Mouse (Mus musculus) myocyte (in vitro differentiated cells): ENCODE measurements around the gene Gucy2c. TPM values are rescaled to one million over a fixed set of nuclear protein-coding genes. Genes with fewer than 3 reads are reported as not detected.

ENCODE experiments used
- H3K27me3 ChIP-seq: one replicate; pipeline ENCODE4 v1.6.1; 2011; ENCODE audit not compliant: control insufficient read depth, insufficient read depth, insufficient read length
- H3K36me3 ChIP-seq: one replicate; pipeline ENCODE4 v1.6.1; 2011; ENCODE audit not compliant: control insufficient read depth, insufficient read depth
- H3K4me2 ChIP-seq: one replicate; pipeline ENCODE4 v1.6.1; 2011; ENCODE audit warnings: low read depth, control low read depth
- H3K4me3 ChIP-seq: one replicate; pipeline ENCODE4 v1.5.1; 2011; ENCODE audit warnings: mild to moderate bottlenecking, control low read depth, moderate library complexity
- H3K79me2 ChIP-seq: one replicate; pipeline ENCODE4 v1.6.1; 2011; ENCODE audit not compliant: control insufficient read depth, insufficient read depth
- H3ac ChIP-seq: one replicate; pipeline ENCODE4 v1.6.1; 2011; ENCODE audit not compliant: control insufficient read depth, insufficient read length
- CEBPB ChIP-seq: IDR thresholded peaks from 2 replicates; pipeline ENCODE4 v1.6.1; 2011; ENCODE audit warnings: mild to moderate bottlenecking, moderate library complexity; ENCODE audit not compliant: poor library complexity, insufficient read depth, severe bottlenecking
- E2F4 ChIP-seq: IDR thresholded peaks from one replicate; pipeline ENCODE4 v1.6.1; 2011; ENCODE audit warnings: mild to moderate bottlenecking, control low read depth, moderate library complexity; ENCODE audit not compliant: insufficient read depth
- MAX ChIP-seq: IDR thresholded peaks from one replicate; pipeline ENCODE4 v1.6.1; 2011; ENCODE audit warnings: low read depth, mild to moderate bottlenecking, control low read depth
- MYOD1 ChIP-seq, 3 experiments: IDR thresholded peaks; one replicate each; pipeline ENCODE4 v1.6.1; 2011; ENCODE audit warnings: control low read depth in 2 of 3, low read depth in 2 of 3, mild to moderate bottlenecking in 2 of 3, moderate library complexity in 1 of 3; ENCODE audit not compliant: insufficient read length in 2 of 3, control insufficient read depth in 1 of 3
- MYOG ChIP-seq, 3 experiments: IDR thresholded peaks; one replicate each; pipeline ENCODE4 v1.6.1; 2011; ENCODE audit warnings: control low read depth in 2 of 3, low read depth in 2 of 3, mild to moderate bottlenecking in 2 of 3; ENCODE audit not compliant: insufficient read length in 2 of 3, control insufficient read depth in 1 of 3, insufficient read depth in 1 of 3
- POLR2A ChIP-seq: IDR thresholded peaks from one replicate; pipeline ENCODE4 v1.6.1; 2011; ENCODE audit warnings: low read depth, mild to moderate bottlenecking, control low read depth, moderate library complexity; ENCODE audit not compliant: insufficient read length
- POLR2AphosphoS2 ChIP-seq: IDR thresholded peaks from one replicate; pipeline ENCODE4 v1.6.1; 2011; ENCODE audit warnings: low read depth, control low read depth; ENCODE audit not compliant: insufficient read length
- REST ChIP-seq: IDR thresholded peaks from one replicate; pipeline ENCODE4 v1.6.1; 2011; ENCODE audit warnings: mild to moderate bottlenecking, control low read depth, moderate library complexity; ENCODE audit not compliant: insufficient read depth, insufficient read length
- SRF ChIP-seq: IDR thresholded peaks from one replicate; pipeline ENCODE4 v1.6.1; 2011; ENCODE audit warnings: low read depth; ENCODE audit not compliant: control insufficient read depth, insufficient read length
- TCF12 ChIP-seq: IDR thresholded peaks from one replicate; pipeline ENCODE4 v1.6.1; 2011; ENCODE audit warnings: mild to moderate bottlenecking, control low read depth; ENCODE audit not compliant: poor library complexity, insufficient read depth, severe bottlenecking
- TCF3 ChIP-seq: IDR thresholded peaks from one replicate; pipeline ENCODE4 v1.6.1; 2011; ENCODE audit warnings: low read depth, control low read depth; ENCODE audit not compliant: insufficient read length
- USF1 ChIP-seq: IDR thresholded peaks from one replicate; pipeline ENCODE4 v1.6.1; 2011; ENCODE audit warnings: low read depth, mild to moderate bottlenecking, control low read depth, moderate library complexity
- polyA plus RNA-seq: library from polyadenylated mRNA; unstranded; fragments of >200 nt; fragmentation: generic; extraction: Trizol; gene quantifications from one replicate; pipeline ENCODE4 v1.2.1, GENCODE M21; 2012; ENCODE audit warnings: missing spikeins

Gucy2c gene
- polyA plus RNA-seq, 1 experiment = 0.01 TPM

GRCm38 (mm10) chr6:136690527-136690926, 91.0 kb downstream of the Gucy2c start:
- Histone ChIP-seq H3ac (no peak overlapping the region), H3K27me3 (no peaks in the 10 kb centered on the region), H3K79me2 (no peaks in the 10 kb centered on the region), H3K4me2 (no peak overlapping the region), H3K36me3 (no peaks in the 10 kb centered on the region), H3K4me3 (no peak overlapping the region)
- no peak for TF ChIP-seq TCF3
- TF ChIP-seq MAX = no peak
- TF ChIP-seq POLR2A = no peak
- no peak for TF ChIP-seq USF1
- no peak for TF ChIP-seq MYOD1 (IDR thresholded peaks at IDR 0.05; ENCODE audit: control insufficient read depth in 1 of 3, insufficient read length in 2 of 3, low read depth in 2 of 3)
- TF ChIP-seq POLR2AphosphoS2 = no peak
- TF ChIP-seq MYOG (IDR thresholded peaks at IDR 0.05; ENCODE audit: control insufficient read depth in 1 of 3, insufficient read depth in 1 of 3, insufficient read length in 2 of 3, low read depth in 2 of 3) = no peak
- TF ChIP-seq SRF = no peak

- no peaks in the 10 kb centered on the region for H3K36me3 ChIP-seq
- H3K79me2 ChIP-seq = no peaks in the 10 kb centered on the region
- no peak overlapping the region for H3K4me3 ChIP-seq
- no peak overlapping the region for H3ac ChIP-seq
- no peaks in the 10 kb centered on the region for H3K27me3 ChIP-seq
- H3K4me2 ChIP-seq = no peak overlapping the region
- TF ChIP-seq SRF = no peak
- TF ChIP-seq MYOG (IDR thresholded peaks at IDR 0.05; ENCODE audit: control insufficient read depth in 1 of 3, insufficient read depth in 1 of 3, insufficient read length in 2 of 3, low read depth in 2 of 3) = no peak
- TF ChIP-seq TCF3 = no peak
- no peak for TF ChIP-seq MYOD1 (IDR thresholded peaks at IDR 0.05; ENCODE audit: control insufficient read depth in 1 of 3, insufficient read length in 2 of 3, low read depth in 2 of 3)
- TF ChIP-seq POLR2AphosphoS2 = no peak
- no peak for TF ChIP-seq TCF12
- TF ChIP-seq REST = no peak
- no peak for TF ChIP-seq POLR2A
- no peak for TF ChIP-seq CEBPB
- TF ChIP-seq E2F4 = no peak
- TF ChIP-seq USF1 = no peak
- TF ChIP-seq MAX = no peak
Observed at GRCm38 (mm10) chr6:136689790-136690413, 91.7 kb downstream of the Gucy2c start.

GRCm38 (mm10) chr6:136685433-136685832, 96.1 kb downstream of the Gucy2c start:
- no peaks in the 10 kb centered on the region for H3K27me3 ChIP-seq
- no peaks in the 10 kb centered on the region for H3K36me3 ChIP-seq
- no peak overlapping the region for H3K4me2 ChIP-seq
- TF ChIP-seq POLR2AphosphoS2 = no peak
- TF ChIP-seq E2F4 = no peak
- TF ChIP-seq MAX = no peak
- TF ChIP-seq CEBPB = no peak
- no peak for TF ChIP-seq POLR2A
- TF ChIP-seq MYOG (IDR thresholded peaks at IDR 0.05; ENCODE audit: control insufficient read depth in 1 of 3, insufficient read depth in 1 of 3, insufficient read length in 2 of 3, low read depth in 2 of 3) = no peak
- TF ChIP-seq MYOD1 (IDR thresholded peaks at IDR 0.05; ENCODE audit: control insufficient read depth in 1 of 3, insufficient read length in 2 of 3, low read depth in 2 of 3) = no peak
- TF ChIP-seq TCF3 = no peak
- TF ChIP-seq TCF12 = no peak
- TF ChIP-seq SRF = no peak
- no peak for TF ChIP-seq REST
- TF ChIP-seq USF1 = no peak
- H3K4me3 ChIP-seq = no peak overlapping the region
- H3ac ChIP-seq = no peak overlapping the region
- H3K79me2 ChIP-seq = no peaks in the 10 kb centered on the region

GRCm38 (mm10) chr6:136683410-136684334, 97.9 kb downstream of the Gucy2c start:
- H3ac ChIP-seq = no peak overlapping the region
- H3K4me3 ChIP-seq = no peak overlapping the region
- H3K27me3 ChIP-seq = no peaks in the 10 kb centered on the region
- no peak overlapping the region for H3K4me2 ChIP-seq
- H3K36me3 ChIP-seq = no peaks in the 10 kb centered on the region
- TF ChIP-seq POLR2A = no peak
- TF ChIP-seq MAX = no peak
- no peak for TF ChIP-seq E2F4
- no peak for TF ChIP-seq TCF3
- TF ChIP-seq MYOG (IDR thresholded peaks at IDR 0.05; ENCODE audit: control insufficient read depth in 1 of 3, insufficient read depth in 1 of 3, insufficient read length in 2 of 3, low read depth in 2 of 3) = no peak
- no peak for TF ChIP-seq USF1
- no peak for TF ChIP-seq TCF12
- no peak for TF ChIP-seq MYOD1 (IDR thresholded peaks at IDR 0.05; ENCODE audit: control insufficient read depth in 1 of 3, insufficient read length in 2 of 3, low read depth in 2 of 3)
- TF ChIP-seq REST = no peak
- no peak for TF ChIP-seq SRF
- TF ChIP-seq CEBPB = no peak
- TF ChIP-seq POLR2AphosphoS2 = no peak
- no peaks in the 10 kb centered on the region for H3K79me2 ChIP-seq
